Mouse (Mus musculus): ENCODE measurements at regions not wholly inside any gene's neighbourhood (a gene's known extent, or its start where the extent isn't known, plus 50 kb on each side); places are given as distances from the start of the nearest gene placed in this dataset.

DNA sequence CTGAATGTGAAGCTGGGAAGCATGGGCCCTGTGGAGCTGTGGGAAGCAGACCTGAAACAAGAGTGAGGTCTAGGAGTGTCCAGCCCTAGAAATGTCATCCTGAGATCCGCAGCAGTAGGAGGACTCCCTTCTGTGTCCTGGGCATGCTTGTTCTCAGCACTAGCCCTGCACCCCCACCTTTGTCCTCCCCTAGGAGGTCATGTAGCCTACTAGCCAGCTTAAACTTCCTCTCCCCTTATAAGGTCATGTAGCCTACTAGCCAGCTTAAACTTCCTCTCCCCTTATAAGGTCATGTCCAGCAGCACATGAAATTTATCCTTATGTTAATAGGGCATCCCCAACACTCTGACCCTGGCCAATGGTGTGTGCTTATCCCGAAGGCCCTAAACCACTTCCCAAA lies 363.5 kb upstream of the Zeb2 start:
- DNase-seq, result no peak

DNA sequence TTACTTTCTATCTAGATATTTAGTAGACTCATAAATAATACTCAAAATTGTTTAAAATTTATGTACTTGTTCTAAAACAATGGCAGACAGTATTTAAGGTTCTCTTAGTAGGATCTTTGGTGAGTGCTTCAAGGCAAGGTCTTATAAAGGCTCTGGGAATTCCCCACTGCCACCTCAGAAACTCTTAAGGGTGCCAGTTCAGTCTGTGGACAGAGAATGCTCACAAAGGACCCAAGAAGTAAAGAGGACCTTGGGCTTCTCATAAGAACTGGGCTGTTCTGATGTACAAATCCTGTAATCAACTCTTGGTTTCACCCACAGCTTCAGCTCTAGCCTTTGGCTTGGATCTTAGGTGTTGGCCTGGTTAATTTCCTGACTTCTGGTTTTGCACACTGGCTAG lies 358.8 kb upstream of the Zeb2 start:
- DNase-seq, result no peak

DNA sequence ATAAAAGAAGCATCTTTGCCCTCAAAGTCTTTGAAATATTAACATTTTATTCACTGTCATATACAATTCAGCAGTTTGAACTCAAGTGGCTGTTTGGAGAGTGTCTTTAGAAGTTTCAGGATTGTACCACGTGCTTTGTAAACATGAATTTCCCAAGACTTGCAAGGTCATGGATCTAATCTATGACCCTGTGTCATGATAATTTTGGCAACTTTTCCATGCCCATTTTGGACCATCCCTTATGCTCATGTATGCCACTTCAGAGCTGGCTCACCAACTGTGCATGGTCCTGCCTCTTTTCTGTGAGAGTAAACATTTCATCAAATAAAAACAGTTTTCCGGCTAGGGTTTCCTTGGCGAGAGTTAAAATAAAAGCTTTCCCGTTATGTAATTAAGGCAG lies 347.1 kb upstream of the Zeb2 start:
- no peak for DNase-seq

DNA sequence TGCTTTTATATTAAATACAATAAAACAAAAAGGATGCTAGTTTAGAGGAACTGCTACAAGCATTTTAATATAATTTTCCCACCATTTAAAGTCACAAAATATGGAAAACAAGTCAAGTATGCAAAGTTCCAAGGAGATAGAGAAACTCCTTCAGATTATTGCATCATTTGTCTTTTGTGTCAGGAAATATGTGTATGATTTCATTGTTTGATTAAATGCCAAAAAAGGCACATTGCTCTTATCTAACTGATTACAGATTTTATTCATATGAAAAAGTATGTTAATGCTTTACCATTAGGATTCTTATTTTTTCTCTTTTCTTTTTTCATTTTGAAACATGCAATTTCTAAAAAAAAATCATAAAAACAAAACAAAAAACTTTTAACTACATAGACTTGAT lies 342.2 kb upstream of the Zeb2 start:
- no peak for DNase-seq

DNA sequence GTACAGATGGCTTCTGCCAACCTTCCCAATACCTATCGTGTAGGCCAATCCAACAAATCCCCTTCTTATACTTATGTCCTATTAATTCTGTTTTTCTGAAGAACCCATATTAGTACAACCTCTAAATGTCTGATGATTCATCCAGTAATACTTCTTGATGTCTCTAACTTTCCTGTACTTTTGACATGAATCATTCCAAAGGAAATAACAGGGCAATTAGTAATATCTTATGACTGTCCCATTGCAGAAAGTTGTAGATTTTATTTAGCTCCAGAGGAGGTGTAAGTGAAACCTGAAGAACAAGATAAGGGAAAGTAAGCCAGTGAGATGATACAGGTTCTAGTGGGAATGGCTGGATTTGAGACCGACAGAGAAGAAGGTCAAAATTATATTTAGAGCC lies 337.6 kb upstream of the Zeb2 start:
- no peak for DNase-seq

DNA sequence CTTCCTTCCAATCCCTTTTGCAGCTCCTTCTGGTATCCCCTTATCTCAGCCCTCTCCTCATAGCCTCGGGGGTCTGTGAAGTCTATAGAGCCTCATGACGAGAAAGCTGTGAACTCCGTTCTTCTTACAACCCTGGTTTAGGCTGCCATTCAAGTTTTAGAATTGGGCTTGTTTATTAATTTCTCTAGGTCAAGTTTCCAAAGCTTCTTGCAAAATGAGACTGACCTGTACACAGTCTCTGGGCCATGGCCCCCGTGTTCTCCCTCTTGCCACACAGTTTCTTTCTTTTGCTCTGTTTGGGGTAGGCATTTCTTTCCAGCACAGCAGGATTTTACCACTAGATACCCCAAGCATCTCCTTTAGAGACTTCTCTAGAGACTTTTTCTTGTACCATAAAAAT lies 322.0 kb upstream of the Zeb2 start:
- DNase-seq, result no peak

DNA sequence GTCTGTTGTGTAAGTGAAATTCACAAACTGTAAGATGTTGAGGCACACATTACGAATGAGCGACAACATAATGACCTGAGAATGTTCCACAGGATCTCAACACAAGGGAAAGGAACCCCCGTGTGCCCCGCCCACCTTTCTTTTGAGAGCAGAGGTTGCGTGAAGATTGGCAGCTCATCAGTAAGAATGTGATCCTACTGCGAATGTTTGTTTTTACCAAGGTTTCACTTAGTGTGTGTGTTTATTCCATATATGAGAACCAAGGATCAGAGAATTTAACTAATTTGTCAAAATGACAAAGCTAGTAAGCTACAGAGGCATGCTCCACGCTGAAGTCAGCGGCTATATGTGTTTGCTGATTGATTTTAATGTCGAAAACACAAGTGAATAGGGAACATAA lies 321.5 kb upstream of the Zeb2 start:
- no peak for DNase-seq

DNA sequence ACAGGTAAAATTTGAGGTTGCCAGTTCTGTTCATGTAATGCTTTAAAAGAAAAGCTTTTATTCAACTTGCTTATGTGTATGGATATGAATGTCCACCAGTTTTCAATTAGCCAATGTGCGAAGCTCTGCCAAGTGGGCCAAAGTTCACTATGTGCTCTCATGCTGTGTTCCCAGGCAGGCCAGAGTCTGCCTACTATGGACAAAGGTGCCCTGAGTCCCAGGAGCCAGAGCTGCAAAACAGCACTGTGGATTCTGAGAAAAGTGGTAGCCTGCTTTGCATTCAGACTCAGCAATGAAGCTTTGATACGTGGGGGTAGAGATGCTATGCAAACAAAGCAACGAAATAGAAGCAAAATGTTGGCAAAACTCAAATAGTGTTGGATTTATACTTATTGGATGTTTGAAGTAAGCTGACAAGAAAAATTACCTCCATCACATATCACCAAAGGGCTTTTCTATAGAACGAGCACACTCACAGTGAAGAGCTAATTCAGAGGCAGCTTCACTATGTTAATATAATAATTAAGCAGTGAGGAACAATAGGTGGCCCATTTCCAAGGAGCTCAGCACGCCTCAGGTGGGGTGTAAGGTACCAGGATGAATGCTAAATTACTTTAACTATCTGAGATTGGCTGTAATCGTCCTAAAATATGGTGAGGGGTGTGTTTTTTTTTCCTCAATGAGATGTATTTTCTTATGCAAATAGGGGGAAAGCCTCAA lies 318.2 kb upstream of the Zeb2 start:
- peak; percentile 87 to 91 for DNase-seq

DNA sequence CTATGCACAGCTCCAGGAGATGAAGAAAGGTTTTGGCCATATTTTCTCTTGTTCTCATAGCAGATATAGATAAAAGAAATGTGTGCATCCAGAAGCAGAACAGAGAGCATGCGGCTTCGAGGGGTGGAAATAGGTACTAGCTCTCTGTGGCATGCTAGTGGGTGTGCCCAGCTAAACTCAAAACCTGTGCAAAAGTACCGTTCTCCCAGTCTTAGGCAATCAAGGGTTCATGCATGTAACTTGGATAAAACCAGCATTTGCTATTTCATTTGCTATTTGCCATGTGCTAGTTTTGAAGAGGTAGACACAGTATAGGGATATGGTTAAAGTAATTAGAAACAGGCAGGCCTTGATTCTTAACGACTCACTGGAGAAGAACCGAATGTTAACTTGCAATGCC lies 317.6 kb upstream of the Zeb2 start:
- DNase-seq, result no peak

DNA sequence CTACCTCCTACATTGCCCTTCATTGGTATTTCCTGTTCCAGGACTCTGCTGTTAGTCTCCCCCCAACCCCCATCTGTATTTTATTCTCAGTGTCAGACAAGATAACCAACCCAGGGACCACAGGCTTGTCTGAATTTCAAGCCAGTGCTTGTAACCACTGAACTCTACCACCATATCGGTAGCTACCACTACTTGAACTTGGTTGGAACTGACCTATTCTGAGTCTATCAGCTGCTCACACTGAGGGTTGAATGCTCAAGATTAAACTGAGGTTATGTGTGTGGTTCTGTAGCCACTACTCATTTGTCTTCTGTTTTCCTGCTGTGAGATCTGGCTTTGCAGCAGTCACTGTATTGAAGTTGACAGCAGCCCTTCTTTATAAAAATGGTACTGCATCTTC lies 317.0 kb upstream of the Zeb2 start:
- DNase-seq, result no peak

DNA sequence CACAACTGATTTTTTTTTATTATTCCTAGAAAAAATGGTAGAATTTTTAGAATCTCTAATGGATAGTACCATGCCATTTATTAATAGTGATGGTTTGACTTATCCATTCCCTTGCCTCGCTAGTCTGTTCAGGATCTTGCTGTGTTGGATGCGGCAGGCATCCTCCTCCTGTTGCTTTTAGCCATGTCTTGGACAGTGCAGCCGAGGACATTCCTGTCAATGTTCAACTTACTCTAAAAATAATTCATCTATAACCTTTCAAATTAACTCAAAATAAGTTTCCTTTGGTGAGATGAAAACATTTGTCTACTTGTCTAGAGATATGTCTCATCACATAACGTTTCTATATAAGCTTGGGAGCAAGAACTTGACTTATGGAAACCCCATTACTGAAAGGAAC lies 314.2 kb upstream of the Zeb2 start:
- DNase-seq, result peak in 1 of 2 experiments; percentile 38

DNA sequence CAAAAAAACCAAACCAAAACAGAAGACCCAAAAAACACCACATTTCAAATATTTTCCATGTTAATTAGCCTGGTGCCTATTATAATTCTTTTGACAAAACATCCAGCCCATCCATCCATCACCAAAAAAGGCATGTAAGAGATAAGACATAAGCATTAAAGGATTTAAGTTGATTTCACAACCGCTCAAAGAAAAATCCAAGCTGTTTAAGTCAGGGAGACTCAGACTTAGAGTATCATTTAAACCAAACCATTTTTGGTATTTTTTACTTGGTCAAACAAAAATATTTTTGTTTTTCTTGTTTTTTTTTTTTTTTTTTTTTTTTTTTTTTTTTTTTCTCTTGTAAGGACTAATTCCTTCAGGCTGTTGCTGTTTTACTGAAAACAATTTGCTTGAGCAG lies 304.6 kb upstream of the Zeb2 start:
- DNase-seq, result no peak

DNA sequence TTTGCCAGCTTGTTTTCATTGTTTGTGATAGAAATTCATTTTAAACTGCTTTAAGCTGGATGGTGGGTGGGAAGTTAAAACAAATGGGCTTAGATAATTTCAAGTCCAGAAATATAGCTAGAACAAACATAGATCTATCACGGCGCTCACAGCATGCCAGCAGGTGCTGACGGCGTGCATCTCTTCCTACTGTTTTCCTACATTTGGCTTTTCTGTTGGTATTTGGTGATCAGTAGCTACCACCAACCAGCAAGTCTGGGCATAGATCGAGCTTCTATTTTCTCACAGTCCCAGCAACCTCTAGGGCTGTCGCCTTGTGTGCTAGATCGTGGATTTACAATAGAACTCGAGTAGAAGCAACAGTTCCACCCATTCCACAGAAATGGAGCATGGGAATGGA lies 290.9 kb upstream of the Zeb2 start:
- no peak for DNase-seq

DNA sequence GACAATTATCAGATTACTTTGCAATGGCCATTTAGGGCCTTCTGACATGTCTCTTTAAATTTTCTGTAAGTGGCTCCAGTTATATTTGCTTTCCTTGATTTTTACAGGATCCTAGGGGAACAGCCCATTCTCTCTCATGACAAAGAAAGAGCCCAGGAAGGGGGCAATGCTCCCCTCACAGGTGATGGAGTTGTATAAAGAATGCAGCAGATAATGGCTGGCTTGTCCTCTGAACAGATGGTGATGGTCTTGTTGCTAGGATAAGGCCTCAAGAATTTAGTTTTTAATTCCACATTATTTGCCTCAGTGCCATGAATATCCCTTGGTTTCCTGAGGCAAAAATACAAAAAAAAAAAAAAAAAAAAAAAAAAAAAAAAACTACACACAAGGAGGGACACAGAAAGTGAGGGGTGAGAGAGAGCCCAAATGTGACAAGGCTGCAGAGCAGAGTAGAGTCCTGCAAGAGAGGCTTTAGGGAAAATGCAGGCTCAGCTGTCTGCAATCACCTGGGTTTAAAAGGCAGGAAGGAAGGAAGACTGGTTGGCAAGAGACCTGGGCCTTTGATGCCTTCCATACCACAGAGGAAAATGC lies 272.8 kb upstream of the Zeb2 start:
- no peak for DNase-seq

DNA sequence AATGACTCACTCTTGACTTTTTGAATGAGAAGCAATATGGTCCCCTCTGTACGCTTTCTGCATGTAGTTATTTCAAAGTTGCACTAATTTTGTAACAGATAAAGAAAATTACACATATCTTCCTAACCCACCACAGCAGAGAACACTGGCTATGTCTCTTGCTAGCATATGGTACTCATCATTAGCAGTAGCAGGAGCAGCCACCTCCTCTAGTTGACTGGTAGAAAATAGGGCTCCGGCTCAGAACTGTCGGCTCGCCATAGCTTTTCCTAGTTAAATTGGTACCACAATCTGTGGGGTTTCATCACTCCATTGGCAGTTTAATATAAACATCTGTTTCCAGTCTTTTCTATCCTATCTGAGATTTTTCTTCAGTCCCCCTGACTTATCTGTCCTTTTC lies 254.1 kb upstream of the Zeb2 start:
- DNase-seq, result no peak

DNA sequence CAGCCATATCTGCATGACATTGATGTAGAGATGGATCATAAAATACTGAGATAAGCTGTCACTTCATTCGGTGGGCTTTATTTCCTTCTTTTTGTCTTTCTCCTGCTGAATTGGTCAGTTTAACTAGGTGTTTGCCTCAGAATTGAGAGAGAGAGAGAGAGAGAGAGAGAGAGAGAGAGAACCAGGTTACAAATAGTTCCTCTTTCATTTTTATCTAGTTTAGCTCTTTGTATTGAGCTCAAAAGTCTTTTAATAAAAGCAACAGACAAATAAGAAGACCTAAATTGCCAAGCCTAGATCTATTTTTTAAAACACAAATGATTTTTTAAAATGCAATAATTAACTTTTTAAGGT lies 253.4 kb upstream of the Zeb2 start:
- no peak for DNase-seq

DNA sequence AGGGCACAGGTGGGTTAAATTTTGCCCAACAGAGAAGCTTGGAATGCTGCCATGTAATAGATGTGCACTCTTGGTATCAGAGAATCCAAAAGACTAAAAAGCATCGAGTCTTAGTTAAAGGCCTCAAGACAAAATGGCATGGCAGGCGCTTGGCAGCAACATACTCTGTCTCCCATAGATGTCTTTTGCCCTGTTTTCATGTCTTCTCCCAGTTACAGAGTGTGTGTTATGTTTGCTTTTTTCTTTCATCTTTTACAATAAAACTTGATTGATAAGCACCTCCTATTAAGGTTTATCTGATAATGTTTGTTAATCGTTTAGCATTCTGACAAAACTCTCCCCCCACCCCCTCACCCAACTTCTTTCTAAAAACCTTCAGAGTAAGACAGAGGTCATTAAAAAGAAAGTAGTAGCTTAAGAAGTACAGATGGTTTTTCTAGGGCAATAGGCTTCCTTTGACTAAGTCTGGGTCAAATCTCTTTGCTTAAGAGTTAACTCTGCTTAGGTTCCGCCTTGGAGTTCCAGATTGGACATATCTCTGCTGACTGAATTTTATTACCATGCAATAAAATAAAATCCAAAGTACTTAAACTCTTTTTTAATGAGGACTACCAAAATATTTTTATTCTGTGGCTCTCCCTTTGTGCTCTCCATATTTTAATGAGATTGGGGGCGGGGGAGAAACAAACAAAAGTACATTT lies 252.9 kb upstream of the Zeb2 start:
- no peak for DNase-seq

DNA sequence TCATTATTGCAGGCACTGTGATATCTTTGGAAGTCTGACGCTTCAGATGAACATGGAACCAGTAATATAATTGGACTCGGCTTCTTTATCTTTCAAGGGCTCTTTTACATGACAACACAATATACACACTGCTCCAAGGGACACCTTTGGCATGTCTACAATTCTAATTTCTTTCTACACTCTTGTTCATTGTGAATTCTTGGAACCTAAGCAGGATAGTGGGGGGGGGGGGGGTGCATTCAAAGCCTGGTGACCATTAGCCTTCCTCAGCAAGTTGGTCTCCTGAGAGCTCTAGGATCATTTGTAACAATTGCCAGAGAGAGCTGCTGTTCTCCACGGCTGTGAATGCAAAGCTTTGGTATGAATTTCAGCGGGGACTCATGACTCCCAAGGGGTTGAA lies 252.2 kb upstream of the Zeb2 start:
- DNase-seq, result no peak

DNA sequence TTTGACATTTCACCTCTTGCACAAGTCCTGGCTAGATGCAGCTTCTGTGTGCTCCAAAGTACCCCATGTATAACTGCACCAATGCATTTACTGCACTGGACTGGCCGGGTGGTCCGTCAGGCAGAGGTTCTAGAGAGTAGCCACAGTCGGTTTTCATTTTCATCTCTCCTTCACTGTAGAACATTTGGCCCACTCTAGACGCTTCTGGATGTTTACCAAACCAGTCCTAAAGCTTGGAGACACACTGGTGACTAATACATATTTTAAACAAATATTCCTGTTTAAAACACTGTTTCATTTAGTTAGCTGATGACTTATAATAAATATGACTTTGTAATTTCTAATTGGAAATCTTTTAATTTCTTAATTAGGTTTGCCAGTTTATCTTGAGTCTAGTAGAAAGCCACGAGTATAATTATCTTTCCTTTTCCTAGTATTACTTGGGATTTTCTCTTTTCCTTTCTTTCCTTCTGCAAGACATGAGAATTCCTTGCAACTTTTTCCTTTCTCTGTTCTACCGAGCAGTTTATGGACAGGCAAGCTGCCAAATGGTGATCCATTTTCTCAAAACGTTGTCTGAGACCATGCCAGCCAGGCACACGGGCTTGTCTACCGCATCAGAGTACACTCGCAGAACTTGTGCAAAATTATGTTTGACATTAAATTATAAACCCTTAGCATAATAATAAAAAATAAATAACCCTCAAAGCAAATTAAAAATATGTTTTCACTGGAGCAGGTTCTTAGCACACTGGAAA lies 250.4 kb upstream of the Zeb2 start:
- no peak for DNase-seq

DNA sequence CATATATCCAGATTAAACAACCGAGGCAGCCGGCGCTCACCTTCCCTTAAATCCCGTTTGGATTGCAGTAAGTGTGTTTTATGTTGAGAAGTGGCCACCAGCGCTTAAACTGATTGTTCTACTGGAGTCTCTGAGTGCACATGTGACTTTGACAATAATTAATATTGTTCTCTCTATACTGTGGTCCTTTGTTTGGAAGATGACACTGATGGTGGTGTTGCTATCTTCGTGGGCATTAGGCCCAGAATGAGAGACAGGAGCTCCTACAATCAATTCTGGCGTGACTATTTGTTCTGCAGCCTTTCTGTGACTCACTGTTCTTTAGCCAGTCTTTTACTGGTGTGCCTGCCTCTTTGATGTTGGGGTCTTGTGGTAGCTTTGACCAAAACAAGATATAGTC lies 240.1 kb upstream of the Zeb2 start:
- no peak for DNase-seq

DNA sequence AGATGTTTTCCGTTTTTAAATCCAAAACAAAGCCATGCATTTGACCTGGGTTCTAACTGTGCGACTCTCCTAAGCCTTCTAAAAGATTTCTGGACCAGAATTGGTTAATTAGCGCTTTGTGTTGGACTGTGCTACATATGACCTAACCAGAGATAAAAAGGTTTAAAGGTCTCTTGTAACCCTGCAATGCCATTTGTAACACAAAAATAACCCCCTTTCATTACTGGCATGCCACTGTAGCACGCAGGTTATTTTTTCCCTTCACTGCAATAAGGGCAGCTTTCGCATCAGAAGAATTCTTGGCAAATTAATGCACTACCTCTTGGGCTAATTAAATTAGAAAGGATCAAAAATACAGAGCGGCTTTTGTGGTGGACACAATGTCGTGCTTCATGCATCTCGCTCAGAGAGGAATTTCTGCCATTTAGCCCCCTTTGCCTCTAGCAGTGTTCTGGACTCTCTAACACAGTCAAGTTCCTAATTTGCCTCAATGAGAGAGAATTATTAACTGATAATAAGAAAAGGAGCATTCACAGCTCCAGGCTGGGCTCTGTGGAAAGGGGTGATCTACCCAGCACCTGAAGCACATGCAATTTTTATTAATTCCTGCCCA lies 239.5 kb upstream of the Zeb2 start:
- no peak for DNase-seq

DNA sequence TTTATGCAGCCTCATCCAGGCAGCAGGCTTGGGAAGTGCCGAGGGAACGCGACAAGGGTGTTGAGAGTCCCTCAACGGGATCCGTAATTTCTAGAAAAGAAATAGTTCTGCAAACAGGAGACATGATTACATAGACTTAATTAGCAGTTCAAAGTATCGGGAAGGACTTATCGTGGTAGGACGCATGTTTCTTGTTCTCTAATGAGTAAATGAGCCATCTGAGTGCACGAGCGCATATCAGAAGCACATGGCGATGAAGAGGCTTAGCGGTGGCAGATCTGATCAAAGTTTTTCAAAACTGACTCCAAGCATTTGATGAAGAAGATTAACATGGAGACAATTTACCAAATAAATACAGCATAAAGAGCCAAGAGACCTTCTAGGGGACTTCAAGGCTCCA lies 238.8 kb upstream of the Zeb2 start:
- no peak for DNase-seq

DNA sequence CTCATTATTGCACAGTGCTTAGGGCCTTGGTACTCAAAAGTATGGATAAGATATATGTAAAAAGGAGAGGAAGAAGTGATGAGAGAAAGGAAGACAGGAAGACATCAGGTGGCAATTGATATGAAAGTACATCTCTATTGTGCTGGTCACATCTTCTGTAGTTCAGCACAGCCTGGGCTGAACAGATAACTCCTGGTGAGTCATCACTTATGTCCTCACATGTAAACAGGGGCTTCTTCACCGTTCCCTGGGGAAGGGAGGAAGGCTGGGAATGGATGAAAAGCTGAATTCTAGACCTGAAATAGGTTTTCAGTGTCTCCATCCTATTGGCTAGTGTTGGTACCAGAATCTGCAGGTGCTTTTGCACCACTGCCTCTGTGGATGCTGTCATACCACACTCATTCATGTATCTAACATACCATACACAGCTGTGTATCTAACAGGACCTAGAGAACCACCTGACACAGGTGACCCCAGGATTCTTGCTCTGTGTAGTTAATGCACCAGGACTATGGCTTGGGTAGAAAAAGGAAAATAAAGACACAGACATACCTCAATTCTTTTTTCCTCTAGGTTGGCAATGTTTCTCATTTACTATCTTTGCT lies 234.4 kb upstream of the Zeb2 start:
- no peak for DNase-seq

All from kidney, postnatal 25 days (tissue).